Mouse (Mus musculus): ENCODE measurements around the gene Dusp11.
"Not testable (repeated sequence)": the region's sequence is repeated elsewhere in the genome, so short reads cannot be mapped to it uniquely, and the experiment has no call there.

Gene Dusp11

DNA sequence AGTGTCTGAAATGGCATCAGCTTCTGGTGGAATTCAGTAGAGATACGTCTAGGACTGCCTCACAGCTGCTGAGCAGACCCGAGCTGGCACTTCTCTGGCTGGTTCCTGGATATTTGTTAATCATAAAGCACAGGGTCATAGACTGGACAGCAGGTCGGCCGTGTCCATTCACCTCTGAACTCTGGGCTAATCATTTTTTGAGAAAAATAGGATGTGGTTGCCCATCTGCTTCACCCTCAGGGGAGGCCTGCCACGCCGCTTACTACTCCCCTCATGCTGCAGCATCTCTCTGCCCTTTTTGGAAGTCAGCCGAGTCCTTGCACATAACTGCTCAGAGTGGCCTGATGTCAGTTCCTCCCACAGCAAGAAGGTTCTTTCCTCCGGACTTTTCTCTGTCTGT, 27.4 kb downstream of the Dusp11 start:
- DNase-seq, result peak; percentile 67

DNA sequence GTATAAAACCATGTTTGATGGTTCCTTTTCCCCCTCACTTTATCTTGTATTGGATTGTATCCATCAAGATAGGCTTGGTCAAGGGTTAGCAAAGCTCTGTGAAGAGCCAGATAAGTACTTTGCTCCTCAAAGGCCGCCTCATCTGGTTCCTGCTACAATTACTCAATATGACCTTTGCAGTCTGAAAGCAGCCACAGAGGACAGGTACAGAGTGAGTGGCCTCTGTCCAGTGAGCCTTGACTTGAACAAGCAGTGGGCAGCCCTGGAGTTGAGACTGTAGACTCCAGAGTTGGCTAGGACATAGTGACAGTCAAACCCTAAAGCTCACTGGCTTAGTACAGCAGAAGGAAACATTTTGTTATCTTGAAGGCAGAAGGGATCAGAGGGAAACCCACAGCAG, 32.2 kb downstream of the Dusp11 start:
- DNase-seq, result no peak

DNA sequence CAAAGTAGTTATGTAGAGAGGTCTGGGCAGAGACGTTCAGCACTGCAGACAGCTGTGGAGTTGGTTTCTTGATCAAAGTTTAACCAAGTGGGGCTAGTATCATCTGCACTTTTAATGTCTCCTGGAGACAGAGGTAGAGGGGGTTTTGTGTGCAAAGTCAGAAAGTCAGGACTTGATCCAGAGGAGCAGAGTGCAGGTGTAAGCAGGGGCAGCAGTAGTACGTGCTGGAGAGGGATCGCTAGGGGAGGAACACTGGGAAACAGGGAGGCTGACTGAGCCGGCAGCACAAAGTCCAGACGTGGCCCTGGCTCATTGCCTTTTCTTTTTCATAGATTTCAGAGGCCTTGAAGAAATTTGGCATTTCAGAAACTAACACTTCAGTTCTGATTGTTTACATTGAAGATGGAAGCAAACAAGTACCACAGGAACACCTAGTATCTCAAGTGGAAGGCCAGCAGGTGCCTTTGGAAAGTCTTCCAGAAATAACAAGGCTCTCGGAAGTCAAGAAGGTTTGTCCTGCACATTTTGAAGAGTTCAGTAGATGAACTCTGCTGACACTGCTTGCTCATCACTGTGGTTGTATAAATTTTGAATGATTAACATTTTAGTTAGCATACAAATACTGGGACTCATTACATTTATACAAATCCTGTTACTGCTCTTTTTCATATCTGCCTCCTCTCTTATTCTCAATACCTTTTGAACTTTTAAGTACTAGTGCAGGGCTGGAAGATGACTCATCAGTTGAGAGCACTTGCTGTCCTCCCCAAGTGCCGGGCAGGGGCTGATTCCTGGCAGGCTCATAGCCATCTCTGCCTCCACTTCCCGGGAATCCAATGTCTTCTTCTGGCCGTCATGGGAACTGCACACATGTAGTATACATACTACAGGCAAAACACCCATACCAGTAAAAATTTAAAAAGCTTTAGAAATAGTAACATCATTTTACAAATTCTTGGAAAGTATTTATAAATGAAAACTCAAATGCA, 33.7 kb downstream of the Dusp11 start:
- DNase-seq, result peak; percentile 50

DNA sequence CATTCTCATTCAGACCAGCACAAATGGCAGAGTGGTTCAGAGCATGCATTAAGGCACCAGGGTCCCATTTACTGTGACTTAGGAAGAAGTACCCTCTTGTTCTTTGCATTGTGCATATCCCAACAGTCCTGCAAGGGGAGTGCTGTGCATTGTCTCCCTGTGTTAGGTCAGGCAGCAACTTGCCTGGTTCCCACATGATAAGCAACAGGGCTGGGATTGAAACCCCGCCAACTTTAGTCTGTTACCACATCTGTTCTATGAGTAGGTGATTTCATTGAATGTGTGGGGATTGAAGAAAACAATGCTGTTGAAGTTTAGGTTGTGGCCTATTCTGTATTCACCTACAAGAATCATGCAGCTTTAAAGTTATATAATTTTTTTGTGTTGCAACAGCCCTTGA, 34.8 kb downstream of the Dusp11 start:
- no peak for DNase-seq

DNA sequence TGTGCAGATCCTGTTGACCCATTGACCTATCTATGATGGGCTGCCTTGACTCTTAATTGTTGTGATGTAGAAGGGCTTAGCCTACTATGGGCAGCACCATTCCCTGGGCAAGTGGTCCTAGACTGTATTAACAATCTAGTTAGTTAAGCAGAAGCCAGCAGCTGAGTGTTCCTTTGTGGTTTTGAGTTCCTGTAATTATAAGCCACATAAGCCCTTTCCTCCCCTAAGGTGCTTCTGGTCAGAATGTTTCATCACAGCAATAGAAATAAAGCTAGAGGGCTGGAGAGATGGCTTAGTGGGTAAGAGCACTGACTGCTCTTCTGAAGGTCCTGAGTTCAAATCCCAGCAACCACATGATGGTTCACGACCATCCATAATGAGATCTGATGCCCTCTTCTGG, 37.8 kb downstream of the Dusp11 start:
- no peak for DNase-seq

DNA sequence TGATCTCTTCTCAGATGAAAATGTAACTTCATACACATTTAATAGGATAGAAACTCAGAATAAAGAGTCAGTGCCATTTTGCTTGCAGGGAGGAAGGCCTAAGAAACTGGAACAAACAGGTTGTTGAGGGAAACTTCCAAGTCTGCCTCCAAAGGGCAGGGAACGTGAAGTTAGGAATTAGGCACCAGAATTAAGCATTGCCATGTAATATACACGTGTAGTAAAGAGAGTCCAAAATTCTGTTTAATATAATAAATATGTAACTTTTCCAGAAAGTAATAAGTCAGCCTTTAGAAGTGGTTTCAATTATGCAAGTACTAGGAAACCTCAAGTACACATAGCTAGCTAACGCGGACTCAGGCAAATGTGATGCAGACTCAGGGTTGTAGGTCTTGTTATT, 42.1 kb downstream of the Dusp11 start:
- no peak for DNase-seq

DNA sequence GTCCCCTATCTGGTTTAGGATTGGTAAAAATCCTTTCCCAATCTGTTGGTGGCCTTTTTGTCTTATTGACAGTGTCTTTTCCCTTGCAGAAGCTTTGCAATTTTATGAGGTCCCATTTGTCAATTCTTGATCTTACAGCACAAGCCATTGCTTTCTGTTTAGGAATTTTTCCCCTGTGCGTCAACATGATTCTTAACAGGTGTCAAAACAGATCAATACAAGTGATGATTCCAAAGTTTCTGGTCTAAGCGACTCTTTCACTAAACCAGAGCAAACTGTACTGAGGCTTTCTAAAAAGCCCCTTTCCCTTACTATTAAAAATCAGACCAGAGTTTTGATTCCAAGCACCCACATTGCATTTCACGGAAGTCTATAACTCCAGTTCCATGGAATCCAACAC, 43.1 kb downstream of the Dusp11 start:
- not testable (repeated sequence) for DNase-seq

DNA sequence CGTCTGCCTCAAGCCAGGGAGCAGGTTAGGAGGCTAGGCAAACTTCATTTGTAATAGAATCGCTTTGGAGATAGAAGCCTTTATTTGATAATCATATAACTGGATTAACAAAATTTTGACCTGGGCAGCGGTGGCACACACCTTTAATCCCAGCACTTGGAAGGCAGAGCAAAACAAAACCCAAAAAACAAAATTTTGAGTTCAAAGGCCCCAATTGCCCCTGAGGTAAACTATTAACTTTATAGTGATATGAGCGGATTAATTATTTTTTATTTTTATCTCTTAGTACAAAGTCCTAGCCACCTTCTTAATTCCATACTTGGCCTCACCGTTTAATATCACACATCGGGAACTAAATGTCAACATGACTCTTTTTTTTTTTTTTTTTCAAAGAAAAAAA, 44.9 kb downstream of the Dusp11 start:
- no peak for DNase-seq

DNA sequence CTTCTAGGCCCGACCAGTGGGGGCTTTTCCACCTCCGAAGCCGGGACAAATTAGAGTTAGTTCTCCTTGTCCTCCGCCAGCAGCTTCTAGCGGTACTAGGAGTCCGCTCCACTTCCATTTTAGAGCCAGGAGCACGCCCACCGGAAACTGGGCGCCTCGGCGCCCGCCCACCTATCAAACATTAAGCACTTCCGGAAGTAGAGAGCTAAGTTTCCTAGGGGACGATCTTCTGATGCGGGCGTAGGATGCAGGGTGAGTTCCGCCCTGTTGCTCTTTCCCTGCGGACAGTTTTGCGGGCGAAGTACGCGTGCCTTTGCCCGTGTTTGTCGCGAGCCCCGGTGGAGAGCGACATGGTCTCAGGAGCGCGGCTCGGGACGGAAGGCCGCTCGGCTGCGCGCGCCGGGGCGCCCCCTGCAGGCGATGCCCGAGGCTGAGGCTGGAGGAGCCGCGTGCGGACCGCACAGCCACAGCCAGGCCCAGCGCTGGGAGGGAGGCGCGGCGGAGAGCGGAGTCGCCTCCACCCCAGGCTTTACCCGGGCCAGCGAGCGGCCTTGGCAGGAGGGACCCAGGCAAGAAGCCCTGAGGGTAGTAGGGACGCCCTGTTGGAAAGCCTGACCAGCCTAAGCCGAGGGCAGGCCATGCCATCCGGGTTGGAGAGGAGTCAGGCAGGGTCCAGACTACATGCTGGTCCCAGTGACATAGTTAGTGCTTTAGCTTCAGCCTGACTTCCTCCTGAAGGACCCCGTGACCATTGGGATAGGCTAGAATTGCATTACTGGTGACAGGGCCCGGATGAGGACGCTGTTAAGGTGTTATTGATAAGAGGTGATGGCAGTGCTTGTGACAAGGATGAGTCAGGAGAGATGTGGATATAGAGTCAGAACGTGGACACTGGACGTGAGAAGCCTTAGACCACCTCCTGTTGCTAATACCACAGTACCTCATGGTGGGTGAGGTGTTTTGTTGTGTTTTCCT, 45.6 kb downstream of the Dusp11 start, which contains the start of gene Nat8f1:
TSS of gene Nat8f1 (minus strand) at position 149 of the 975 bp plus-strand sequence.
- peak; percentile 92 for DNase-seq

DNA sequence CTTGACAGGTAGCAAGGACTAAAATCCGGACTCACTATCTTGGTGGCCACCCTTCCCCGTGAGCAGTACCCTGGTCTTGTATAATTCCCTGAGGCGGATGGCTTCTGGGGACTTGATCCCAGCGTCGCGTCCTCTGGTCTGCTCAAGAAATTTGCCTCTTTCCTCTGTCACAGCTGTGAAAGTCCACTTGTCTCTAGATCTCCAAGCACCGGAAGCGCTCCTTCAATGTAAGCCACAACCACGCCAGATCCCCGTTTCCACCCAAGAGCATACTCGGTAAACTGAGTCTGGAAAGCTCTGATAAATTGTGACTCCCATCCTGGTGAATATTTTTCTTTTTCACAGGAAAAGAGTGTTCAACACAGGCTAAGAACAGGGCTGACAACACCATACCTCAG, 46.3 kb downstream of the Dusp11 start:
- peak; percentile 40 for DNase-seq

DNA sequence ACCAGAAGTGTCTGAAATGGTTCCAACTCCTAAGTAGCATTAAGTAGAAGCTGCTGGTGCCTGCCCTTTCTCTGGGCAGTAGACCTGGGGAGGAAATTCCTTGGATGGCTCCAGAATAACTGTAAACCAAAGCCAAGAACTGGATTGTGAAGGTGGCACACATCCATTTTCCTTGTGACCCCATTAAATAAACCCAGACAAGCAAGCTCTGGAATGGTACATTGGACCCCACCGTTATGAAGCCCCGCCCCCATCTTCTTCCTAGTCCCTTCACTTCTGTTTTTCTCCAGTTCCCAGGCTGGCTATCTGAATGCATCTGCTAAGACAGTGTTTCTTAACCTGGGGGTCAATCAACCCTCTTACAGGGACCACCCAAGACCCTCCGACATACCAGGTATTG, 49.9 kb downstream of the Dusp11 start, which contains the start of gene Tprkb:
TSS of gene Tprkb (plus strand) at position 279 of the 400 bp plus-strand sequence.
- DNase-seq, result peak; percentile 56

DNA sequence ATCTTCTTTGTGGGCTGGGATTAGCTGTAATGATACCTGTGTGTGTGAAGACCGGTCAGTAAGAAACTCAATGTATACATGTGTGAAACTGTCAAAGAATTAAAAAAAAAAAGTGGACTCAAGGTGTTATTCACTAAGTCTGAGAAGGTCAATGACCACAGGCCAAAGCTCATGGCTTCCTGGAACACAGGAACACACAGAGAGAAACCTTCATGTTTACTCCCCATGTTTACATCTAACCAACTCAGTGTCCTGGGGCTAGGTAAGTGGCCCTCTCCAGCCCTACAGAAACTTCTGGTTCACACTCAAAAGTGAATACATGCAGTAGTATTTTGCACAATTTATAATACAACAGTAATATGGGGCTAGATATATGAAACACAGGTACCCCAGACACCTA, 51.8 kb downstream of the Dusp11 start:
- DNase-seq, result no peak

DNA sequence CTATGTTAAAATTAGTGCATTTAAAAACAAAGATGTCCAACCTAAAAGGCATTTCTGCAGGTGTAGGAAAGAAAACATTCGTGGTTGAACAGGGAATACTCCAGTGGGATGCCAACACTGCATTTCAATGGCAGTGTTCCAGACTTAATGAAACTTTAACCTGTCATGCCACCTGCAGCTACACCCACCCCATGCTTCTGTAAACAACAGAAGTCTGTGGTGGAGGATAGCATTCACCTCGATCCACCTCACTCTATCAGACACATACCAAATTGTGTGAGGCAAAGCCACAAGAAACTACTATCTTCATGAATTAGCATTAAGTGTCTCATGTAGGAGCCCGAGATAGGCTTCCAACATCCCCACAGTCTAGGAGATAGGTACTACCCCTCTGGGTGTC, 53.1 kb downstream of the Dusp11 start:
- DNase-seq, result peak; percentile 35

DNA sequence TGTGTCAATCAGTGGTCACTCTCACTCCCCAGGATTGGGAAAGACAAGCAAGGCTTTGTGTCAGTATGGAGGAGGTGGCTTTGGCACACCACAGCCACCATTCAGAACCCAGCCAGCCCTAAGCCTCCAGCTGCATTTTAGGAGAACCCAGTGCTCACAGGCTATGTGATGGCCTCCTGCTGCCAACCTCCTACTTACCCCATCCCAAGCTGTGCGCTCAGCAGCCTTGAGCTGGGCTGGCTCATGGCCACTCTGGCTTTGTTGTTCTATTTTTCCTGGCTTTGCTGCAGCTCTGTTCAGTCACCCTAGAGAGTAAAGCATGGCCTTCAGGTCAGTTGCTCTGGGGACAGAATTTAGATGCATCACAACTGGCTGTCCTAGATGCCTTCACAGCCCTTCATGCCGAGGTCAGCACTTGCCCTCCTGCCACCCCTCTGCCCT, 54.5 kb downstream of the Dusp11 start:
- DNase-seq, result peak; percentile 47

DNA sequence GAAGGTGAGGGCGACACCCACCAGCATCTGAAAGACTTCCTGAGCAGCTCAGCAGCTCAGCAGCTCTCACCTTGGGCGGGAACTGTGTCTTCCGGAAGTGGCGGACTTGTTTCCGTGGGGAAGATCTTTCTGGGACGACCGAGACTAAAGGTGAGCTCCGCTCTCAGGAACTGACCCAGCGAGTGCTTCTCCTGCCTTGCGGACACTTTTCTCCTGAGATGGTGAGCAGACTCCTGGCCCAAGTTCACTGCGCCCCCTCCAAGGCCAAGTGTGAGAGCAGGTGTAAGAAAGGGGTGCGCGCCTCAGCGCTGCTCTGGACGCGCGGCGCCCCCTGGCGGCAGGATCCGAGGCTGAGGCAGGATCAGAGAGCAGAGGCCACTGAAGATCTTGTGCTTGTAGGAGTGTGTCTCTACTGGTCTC, 56.8 kb downstream of the Dusp11 start, which contains the start of gene Nat8f4:
TSS of gene Nat8f4 (minus strand) at position 243 of the 420 bp plus-strand sequence.
- DNase-seq, result peak; percentile 86

DNA sequence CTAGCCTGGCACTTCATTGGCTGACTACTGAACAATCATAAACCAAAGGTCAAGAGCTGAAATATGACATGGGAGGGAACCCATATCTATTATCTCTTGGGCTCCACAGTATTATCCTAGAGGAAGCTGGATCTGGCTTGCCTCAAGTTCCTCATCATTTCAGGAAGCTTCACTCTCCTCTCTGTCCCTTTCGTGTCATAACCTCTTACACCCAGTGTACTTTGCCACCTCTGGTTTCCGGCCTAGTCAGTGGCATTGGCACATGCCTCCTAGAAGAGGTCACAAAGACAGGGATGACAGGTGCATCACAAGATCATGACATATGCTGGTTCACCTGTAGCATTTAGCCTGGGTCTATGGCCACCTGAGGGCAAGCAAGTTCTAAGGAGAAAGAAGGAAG, 59.2 kb downstream of the Dusp11 start:
- no peak for DNase-seq

DNA sequence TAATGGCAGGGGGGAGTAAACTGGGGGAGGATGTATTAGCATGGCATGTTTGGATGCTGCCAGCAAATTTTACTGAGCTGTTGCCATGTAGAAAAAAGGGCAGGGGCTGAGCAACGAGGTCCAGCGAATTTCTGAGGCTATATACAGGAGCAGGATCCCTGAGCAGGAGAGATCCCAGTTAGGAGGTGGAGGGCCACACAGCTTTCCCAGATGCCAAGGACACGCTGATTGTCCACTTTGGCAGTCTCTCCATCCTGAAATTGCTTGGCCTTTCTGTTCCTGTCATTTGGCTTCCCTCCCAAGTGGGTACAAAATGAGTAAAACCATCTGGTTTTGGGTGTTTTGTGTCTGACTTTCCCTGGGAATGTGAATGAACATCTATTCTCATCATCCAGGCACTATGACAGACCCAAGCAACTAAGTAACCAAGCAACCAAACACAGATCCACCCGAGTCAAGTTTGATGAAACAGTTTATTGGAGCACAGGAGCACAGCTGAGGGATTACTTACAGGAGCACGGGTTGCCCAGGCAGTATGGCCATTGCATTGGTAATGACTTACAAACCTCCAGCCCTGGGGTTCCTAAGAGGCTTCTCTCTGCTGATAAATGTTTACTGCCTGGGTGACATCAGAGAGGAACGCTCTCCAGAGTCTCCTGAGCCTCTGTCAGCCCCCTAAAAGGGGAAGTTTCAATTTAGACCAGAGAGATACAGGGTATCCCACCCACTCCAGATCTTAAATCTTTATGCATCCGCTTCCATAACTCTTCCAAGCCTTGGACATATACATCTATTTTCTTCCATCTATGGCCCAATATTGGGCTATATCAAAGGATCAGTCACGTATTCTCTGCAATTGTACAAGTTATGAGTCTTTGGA, 62.6 kb downstream of the Dusp11 start:
- DNase-seq, result not testable (repeated sequence)

DNA sequence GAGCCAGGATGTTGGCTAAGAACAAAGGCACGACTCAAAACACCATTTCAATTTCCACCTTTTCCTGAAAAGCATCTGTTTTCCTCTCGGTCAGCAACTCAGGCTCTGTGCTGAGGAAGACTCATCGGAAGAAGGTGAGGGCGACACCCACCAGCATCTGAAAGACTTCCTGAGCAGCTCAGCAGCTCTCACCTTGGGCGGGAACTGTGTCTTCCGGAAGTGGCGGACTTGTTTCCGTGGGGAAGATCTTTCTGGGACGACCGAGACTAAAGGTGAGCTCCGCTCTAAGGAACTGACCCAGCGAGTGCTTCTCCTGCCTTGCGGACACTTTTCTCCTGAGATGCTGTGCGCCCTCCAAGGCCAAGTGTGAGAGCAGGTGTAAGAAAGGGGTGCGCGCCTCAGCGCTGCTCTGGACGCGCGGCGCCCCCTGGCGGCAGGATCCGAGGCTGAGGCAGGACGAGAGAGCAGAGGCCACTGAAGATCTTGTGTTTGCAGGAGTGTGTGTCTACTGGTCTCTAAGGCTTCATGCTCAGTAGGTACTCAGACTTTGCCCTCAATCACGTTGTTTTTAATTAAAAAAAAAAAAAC, 66.3 kb downstream of the Dusp11 start:
- peak; percentile 47 for DNase-seq

All from kidney, postnatal 10 days (tissue).